Mouse (Mus musculus): ENCODE results near the gene Ptcd2.
"Not testable (repeated sequence)": the region's sequence is repeated elsewhere in the genome, so short reads cannot be mapped to it uniquely, and the experiment has no call there.

The Ptcd2 gene

DNA sequence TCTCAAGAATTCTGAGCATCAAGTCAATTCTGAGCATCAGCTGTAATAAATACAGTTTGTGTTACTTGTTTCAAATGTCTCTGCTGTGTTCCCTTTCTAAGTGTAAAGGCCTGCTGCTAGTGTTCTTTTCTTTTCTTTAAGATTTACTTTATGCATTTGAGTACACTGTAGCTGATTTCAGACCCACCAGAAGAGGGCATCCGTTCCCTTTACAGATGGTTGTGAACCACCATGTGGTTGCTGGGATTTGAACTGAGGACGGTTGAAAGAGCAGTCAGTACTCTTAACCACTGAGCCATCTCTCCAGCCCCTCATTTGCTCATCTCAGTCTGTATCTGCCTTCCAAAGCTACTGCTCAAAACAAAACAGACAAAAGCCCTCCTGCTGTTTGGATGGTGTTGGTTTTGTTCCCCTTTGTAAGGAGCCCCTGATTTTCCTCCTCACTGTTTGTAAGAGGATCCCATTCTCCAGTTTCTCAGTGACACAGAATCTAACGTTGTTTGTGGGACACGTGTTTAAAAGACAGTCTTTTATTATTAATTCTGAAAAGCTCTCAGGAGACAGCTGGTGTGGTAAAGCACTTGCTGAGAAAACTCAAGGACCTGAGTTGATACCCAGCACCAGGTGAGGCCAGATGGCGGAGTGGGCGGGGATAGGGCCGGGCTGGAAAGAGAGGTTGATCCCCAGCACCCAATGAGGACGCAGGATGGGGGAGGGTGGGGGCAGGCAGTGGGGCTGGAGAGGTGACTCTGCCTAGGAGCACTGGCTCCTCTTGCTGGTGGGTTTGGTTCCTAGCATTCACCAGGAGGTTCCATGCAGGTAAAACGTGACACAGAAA lies 12.1 kb upstream of the Ptcd2 start:
- DNase-seq (ENCODE audit: low read depth in 2 of 2, low spot score in 2 of 2), result no peak

DNA sequence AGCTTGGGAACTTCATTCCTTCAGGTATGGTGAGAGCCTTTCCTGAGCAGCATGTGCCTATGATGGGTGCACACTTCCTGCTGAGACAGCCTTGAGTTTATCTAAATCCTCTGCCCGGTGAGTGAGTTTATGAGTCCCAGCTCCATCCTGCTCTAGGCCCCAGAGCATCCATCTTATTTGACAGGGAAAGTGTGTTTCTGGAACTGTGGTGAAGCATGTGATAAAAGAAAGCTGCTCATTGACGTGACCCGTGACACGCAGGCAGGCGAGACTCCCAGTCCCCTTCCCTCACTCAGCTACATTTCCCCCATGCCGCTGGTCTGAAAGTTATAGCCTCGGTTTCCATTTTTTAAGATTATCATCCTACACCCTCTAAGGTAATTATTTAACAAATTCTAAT lies 11.4 kb upstream of the Ptcd2 start:
- no peak for DNase-seq (ENCODE audit: low read depth in 2 of 2, low spot score in 2 of 2)

DNA sequence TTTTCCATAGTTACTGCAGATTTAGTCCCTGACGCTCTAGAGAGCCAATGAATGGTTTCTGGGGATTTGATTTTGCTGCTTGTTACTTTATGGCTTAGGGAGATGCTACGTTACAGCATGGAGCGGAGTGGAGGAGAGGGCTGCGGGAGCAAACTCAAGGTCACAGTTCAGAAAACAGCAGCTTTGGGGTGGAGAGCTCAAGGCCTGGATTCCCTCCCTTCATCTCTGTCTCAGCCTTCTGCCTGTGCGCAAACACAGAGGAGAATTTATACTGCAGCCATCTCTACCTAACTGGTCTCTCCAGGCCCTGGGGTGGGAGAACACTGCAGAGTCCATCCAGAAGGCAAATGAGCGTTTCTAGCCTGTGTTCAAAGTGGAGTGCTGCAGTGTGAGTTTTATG lies 10.6 kb upstream of the Ptcd2 start:
- DNase-seq (ENCODE audit: low read depth in 2 of 2, low spot score in 2 of 2), result no peak

GRCm38 (mm10) chr13:99353490-99353851 lies 9.0 kb upstream of the Ptcd2 start:
- no peak for DNase-seq (ENCODE audit: low read depth in 2 of 2, low spot score in 2 of 2)

- DNase-seq (ENCODE audit: low read depth in 2 of 2, low spot score in 2 of 2), result peak; percentile 89 to 92
Measured at GRCm38 (mm10) chr13:99352758-99353489, 8.4 kb upstream of the Ptcd2 start.

GRCm38 (mm10) chr13:99351596-99351995 lies 7.1 kb upstream of the Ptcd2 start:
- DNase-seq (ENCODE audit: low read depth in 2 of 2, low spot score in 2 of 2), result no peak

GRCm38 (mm10) chr13:99351186-99351585 lies 6.7 kb upstream of the Ptcd2 start:
- no peak for DNase-seq (ENCODE audit: low read depth in 2 of 2, low spot score in 2 of 2)

- no peak for DNase-seq (ENCODE audit: low read depth in 2 of 2, low spot score in 2 of 2)
Measured at GRCm38 (mm10) chr13:99350009-99350408, 5.5 kb upstream of the Ptcd2 start.

DNA sequence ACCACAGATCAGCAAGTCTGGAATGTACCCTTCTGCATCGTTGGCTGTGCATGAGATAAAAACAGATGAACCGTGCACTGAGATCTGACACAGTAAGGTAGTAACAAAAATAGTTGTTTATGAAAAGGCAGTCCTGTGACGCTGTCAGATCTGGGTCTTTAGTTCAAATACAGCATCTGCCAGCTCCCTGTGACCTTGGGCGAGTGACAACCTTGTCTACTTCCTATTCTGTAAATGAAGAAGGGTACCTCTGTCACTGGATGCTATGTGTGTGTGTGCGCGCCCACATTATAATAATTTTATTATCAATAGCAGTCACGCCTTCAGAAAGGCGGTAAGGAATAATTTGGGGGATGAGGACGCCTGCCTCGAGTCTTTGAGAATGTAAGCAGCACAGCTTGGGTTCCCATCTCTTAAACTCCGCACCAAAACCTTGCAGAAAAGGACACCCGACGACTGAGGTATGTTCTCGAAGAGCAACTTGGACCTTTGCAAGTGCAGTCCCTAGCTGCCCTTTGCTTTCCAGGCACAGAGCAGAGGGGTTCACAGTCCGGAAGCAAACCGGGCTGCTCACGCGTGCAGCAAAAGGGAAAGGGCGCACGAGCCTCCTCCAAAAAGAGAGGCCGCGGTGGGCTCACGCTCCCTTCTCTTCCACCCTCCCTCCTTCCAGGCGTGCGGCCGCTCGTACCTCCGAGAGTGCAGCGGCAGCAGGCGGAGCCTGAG lies 468 bp downstream of the Ptcd2 start:
- no peak for DNase-seq (ENCODE audit: low read depth in 2 of 2, low spot score in 2 of 2)

DNA sequence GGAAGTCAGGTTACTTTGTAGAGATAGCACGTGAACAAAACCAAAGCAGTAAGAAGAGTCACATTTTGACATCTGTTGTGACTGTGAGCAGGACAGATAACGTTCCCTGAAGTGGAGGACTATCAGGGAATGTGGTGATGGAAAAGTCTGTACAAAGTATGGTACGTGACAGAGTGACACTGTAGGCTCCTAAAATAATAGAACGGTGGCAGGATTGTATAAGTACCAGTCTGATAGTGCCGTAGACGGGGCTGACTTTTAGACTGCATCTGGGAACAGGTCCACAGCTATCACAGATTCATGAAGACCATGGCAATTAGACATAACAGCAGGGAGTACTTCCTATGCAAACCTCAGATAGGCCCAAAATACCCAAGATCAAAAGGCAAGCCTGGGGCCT lies 3.0 kb downstream of the Ptcd2 start:
- DNase-seq (ENCODE audit: low read depth in 2 of 2, low spot score in 2 of 2), result no peak

GRCm38 (mm10) chr13:99337510-99337909 lies 7.0 kb downstream of the Ptcd2 start:
- DNase-seq (ENCODE audit: low read depth in 2 of 2, low spot score in 2 of 2), result no peak

- no peak for DNase-seq (ENCODE audit: low read depth in 2 of 2, low spot score in 2 of 2)
Measured at GRCm38 (mm10) chr13:99331255-99331654, 13.2 kb downstream of the Ptcd2 start.

DNA sequence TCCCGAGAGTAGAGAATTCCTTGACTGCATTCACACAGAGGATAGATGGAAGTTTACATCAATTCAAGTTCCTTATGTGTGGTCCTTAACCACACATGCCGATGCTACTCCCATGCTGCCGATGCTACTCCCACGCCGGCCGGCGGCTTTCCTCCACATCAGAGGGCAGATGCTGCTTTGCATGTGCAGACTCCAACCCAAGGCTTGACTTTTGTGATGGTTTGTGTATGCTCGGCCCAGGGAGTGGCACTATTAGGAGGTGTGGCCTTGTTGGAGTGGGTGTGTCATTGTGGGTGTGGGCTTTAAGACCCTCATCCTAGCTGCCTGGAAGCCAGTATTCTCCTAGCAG lies 20.2 kb downstream of the Ptcd2 start:
- DNase-seq (ENCODE audit: low read depth in 2 of 2, low spot score in 2 of 2), result not testable (repeated sequence)

- no peak for DNase-seq (ENCODE audit: low read depth in 2 of 2, low spot score in 2 of 2)
Measured at GRCm38 (mm10) chr13:99323632-99324336, 20.7 kb downstream of the Ptcd2 start.

DNA sequence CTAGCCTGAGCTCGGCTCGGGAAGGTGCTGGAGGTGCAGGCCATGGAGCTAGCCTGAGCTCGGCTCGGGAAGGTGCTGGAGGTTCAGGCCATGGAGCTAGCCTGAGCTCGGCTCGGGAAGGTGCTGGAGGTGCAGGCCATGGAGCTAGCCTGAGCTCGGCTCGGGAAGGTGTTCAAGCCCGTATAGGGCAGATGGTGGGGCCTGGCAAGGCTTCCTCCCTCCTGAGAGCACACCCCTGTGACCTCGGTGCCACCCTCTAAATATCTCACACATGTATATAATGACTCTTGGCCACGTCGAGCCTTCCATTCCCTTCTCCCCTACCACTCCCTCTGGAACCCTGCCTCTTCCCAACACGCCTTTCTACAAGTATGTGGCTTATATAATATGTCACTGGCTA lies 21.6 kb downstream of the Ptcd2 start:
- not testable (repeated sequence) for DNase-seq (ENCODE audit: low read depth in 2 of 2, low spot score in 2 of 2)

GRCm38 (mm10) chr13:99320453-99320852 lies 24.1 kb downstream of the Ptcd2 start:
- DNase-seq (ENCODE audit: low read depth in 2 of 2, low spot score in 2 of 2), result no peak

- no peak for DNase-seq (ENCODE audit: low read depth in 2 of 2, low spot score in 2 of 2)
Measured at GRCm38 (mm10) chr13:99317058-99317457, 27.4 kb downstream of the Ptcd2 start.

DNA sequence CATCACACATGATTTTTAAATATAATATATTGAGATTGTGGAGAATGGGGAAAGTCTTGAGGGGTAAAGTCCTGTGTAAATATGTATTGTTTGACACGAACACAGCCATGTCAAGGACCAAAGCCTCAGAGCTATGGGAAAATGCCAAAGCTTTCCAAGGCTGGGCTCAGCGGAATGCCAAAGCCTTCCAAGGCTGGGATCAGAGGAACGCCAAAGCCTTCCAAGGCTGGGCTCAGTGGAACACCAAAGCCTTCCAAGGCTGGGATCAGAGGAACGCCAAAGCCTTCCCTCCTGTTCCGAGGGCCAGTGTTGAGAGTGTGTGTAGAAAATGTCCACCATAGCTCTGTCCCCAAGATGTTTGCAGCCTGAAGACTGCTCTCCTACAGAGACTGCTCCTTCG lies 28.1 kb downstream of the Ptcd2 start:
- no peak for DNase-seq (ENCODE audit: low read depth in 2 of 2, low spot score in 2 of 2)

GRCm38 (mm10) chr13:99314657-99315181 lies 29.8 kb downstream of the Ptcd2 start:
- no peak for DNase-seq (ENCODE audit: low read depth in 2 of 2, low spot score in 2 of 2)

DNA sequence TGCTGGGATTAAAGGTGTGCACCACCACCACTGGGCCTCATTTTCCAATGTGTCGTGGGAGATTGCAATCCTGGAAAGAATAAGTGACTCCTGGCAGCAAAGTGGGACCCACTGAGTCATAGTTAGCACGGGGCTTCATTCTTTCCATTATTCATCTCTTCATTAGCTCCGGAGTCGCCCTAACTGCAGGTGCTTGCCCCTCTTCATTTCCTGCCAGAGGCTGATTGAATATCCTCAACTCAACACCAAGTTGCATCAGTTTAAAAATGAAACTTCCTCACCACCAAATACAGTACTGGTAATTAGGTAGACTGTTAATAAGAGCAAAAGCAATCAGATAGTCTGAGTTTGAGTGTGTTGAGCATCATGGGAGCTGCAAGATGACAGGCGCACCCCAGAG lies 30.4 kb downstream of the Ptcd2 start:
- no peak for DNase-seq (ENCODE audit: low read depth in 2 of 2, low spot score in 2 of 2)

GRCm38 (mm10) chr13:99308393-99308792 lies 36.1 kb downstream of the Ptcd2 start:
- DNase-seq (ENCODE audit: low read depth in 2 of 2, low spot score in 2 of 2), result no peak
